Mouse (Mus musculus) T-helper 2 cell (primary cell): ENCODE results near the gene Gm11639.

ENCODE experiments used
- in situ Hi-C: fragments of 300-600 bp; cut with MboI, MseI; formaldehyde crosslinking; loops from one replicate; pipeline ENCODE4 v1.15.1; 2025; ENCODE audit warnings: high pct_unique_total_duplicates

Gm11639 gene

GRCm38 (mm10) chr11:104704097-104704496 is 18.6 kb downstream of the Gm11639 start:
- in situ Hi-C loops, result no loop called here

- in situ Hi-C loops, result no loop called here
Observed at GRCm38 (mm10) chr11:104707084-104707483, 21.6 kb downstream of the Gm11639 start.

DNA sequence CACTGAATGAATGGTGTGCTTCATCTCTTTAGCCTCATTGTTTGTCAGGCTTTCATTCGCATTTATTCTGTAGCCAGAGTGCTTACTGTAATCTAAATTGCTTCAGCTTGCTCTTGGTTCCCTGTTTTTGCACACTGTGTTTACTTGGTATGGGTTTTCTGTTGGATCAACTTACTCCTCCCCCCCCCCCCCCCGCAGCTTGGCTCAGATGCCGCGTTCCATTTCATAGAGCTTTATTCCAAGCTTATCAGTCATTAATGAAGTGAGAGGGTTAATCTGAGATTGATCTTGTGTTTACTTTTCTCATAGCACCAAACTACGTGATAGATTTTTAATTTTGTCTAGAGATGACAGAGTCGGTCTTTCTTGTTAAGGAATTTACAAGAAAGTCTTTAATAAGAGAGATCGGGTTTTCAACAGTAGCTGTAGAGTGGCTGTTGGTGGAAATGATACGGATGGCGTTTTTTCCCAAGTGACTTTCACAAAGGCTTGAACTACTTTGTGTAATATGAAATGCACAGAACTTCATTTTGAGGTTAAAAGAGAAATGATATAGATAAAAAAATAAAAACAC is 59.6 kb downstream of the Gm11639 start:
- in situ Hi-C loops, result no loop called here

DNA sequence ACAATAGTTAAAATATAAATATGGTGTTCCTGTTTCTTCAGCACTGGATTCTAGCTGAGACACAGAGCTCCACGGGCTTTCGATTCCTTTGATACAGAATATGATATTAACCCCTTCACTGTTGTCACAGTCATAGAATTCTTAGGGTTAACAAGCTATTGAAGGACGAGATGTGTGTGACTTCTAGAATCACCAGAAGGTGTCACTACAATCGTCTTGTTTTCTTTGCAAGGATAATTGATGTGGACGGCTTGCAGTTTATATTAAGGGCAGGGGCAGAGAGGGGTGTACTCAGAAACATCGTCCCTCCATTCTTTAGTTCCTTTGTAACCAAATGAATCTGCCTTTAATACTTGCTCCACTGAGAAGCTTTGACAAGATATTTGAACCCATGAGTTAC is 80.3 kb downstream of the Gm11639 start:
- in situ Hi-C loops, result no loop called here

- in situ Hi-C loops, result no loop called here
Observed at GRCm38 (mm10) chr11:104767068-104767467, 81.6 kb downstream of the Gm11639 start.

GRCm38 (mm10) chr11:104768072-104768471 is 82.6 kb downstream of the Gm11639 start:
- in situ Hi-C loops, result no loop called here

DNA sequence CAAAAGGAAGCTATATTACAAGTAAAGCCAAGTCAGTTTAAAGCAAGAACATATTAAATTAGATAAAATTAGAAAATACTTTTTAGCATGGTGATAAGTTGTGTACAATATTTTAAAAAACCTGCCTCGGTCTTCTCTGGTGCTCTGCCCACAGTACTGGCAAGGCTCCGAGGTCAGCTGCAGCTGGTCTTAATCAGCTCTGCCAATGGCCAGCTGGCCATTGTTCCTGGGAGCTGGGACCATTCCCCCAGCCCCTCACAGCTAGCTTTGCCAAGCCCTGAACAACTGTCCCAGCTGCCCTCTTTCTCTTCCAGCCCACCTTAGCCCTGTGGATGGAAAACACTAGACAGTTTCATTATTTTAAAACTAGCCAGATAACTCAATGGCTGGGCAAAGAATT is 93.3 kb downstream of the Gm11639 start:
- in situ Hi-C loops, result no loop called here

- in situ Hi-C loops, result no loop called here
Observed at GRCm38 (mm10) chr11:104944723-104945122, 259.2 kb downstream of the Gm11639 start.

- in situ Hi-C loops, result no loop called here
Observed at GRCm38 (mm10) chr11:104952349-104952748, 266.8 kb downstream of the Gm11639 start.

- in situ Hi-C loops, result loop anchor here (10.0 kb wide), 1 partner anchor 73 kb away; no protein-coding TSS in a partner anchor
Observed at GRCm38 (mm10) chr11:104967862-104968261, 282.4 kb downstream of the Gm11639 start.

DNA sequence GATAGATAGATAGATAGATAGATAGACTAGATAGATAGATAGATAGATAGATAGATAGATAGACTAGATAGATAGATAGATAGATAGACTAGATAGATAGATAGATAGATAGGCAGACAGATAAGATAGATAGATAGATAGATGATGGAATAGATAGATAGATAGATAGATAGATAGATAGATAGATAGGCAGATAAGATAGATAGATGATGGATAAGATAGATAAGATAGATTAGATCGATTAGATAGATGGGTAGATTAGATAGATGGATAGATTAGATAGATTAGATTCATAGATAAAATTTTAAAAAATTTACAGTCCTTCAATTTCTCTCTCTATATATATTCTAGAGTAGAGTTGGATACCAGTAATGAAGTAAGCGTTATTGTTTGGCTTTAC is 282.9 kb downstream of the Gm11639 start:
- in situ Hi-C loops, result loop anchor here (10.0 kb wide), 1 partner anchor 74 kb away; no protein-coding TSS in a partner anchor

DNA sequence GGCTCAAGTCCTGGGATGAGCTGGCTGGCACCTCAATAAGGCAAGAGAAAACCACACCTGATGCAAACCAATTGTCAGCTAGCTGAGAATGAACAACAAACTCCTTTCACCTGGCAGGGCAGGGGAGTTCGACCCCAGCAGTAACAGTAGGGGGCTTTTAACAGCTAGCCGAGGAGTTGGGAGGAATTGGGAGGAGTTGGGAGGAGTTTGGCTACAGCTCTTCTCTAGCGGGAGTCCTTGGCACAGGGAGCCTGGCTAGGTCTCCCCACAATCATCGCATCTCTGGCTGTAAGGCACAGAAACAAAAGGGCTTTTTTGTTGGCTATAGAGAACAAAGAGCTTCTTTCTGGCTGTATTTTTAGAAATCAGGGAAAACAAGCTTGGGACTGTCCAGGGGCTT is 285.8 kb downstream of the Gm11639 start:
- in situ Hi-C loops, result no loop called here

- in situ Hi-C loops, result no loop called here
Observed at GRCm38 (mm10) chr11:104972480-104972879, 287.0 kb downstream of the Gm11639 start.

DNA sequence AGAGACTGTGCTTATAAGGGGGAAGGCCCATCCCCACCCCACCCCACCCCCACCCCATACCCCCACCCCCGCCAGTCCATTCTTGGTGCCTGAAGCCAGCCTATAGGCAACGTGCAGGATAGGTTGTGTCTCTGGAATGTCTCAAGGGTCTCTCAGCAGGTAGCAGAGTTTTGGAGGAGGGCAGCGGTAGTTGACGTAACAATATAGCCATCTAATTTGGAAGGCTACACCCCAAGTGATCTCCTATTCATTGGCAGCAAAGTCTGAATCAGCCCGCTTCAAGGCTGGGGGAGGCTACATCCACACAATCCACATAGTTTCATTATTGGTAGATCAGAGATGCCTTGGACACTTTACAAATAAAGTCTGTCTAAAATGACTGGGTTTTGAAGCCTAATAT is 292.5 kb downstream of the Gm11639 start:
- in situ Hi-C loops, result no loop called here

GRCm38 (mm10) chr11:104981342-104982055 is 296.0 kb downstream of the Gm11639 start:
- in situ Hi-C loops, result no loop called here

- in situ Hi-C loops, result no loop called here
Observed at GRCm38 (mm10) chr11:105009232-105009631, 323.7 kb downstream of the Gm11639 start.

- in situ Hi-C loops, result no loop called here
Observed at GRCm38 (mm10) chr11:105021071-105021470, 335.6 kb downstream of the Gm11639 start.

DNA sequence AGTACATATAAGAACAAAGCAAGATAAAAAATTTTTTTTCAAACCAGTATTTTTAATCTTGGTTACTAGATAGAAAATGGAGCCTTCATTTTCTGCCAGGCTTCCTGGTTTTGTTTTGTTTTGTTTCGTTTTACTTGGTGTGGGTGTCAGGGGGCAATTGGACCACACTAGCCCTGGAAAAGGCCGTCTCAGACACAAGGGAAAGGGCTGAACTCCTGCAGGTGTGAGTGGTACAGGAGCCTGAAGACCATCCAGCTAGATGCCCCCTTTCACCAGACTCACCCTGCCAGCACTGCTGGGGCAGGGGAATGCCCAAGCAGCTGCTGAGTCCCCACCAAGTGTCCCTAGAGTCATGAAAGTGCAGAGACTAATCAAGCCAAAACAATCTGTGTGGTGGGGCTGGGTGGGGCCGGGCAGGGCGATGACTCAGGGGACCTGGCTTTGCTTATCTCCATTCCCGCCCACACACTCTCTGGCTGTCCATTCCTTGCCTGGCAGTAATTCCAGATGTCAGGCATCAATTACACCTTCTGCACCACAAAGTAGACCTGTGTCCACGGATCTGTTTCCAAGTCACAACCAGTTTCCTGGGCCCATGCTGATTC is 343.3 kb downstream of the Gm11639 start:
- in situ Hi-C loops, result no loop called here

GRCm38 (mm10) chr11:105029525-105029924 is 344.0 kb downstream of the Gm11639 start:
- in situ Hi-C loops, result no loop called here

DNA sequence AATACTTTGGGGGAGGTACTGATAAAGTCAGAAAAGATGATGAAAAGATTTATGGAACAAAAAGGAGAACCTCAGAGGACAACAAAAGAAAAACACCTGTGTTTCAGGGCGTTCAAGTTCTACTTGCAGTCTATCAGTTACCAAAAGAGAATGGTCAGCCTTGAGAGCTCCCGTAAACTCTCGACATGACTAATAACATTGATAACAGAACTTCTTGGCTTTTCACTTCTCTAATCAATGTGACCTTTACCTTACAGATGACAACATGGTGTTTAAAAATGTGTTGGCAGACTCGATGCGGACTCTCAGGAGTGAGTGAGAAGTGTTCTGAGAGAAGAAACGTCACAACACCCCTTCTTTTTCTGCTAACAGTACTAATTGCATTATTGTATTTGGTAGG is 344.7 kb downstream of the Gm11639 start:
- in situ Hi-C loops, result no loop called here

GRCm38 (mm10) chr11:105031103-105031502 is 345.6 kb downstream of the Gm11639 start:
- in situ Hi-C loops, result no loop called here

GRCm38 (mm10) chr11:105035081-105035480 is 349.6 kb downstream of the Gm11639 start:
- in situ Hi-C loops, result no loop called here

DNA sequence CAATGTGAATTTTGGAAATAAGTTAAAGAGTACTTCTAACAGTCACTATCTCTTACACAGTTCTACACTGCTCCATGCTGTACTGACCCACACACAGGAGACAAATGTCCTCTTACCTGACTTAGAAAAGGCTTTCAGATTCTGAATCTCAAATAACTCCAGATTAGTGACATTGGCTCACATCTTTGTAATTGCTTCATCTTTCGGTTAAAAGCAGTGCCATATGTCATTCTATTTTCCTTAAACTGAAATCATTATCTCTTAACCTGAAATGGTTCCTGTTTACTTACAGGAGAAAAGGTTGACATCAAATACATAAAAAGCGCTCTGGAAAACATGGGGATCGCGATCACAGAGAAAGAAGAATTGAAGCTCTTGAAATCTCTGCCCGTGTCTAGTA is 377.8 kb downstream of the Gm11639 start, which contains the start of gene Efcab3:
Efcab3 (plus strand) TSS at position 301 of the 400 bp plus-strand sequence.
- in situ Hi-C loops, result no loop called here
